Mouse (Mus musculus) forebrain, embryonic 16.5 days (tissue): ENCODE results near the gene Prss35. TPM values are rescaled to one million over a fixed set of nuclear protein-coding genes. Genes with fewer than 3 reads are reported as not detected.

Experiments used
- ATAC-seq: fragments of 200-750 bp; cut with Nextera tagmentation; 2 replicates; pipeline ENCODE4 v1.8.0; 2017; ENCODE audit warnings: mild to moderate bottlenecking, moderate library complexity
- H3K27ac ChIP-seq: fragments of 300-500 bp; sonication (generic); 2 replicates; pipeline ENCODE4 v1.5.1; 2014; ENCODE audit warnings: low read length, control low read depth
- H3K27me3 ChIP-seq: fragments of 300-500 bp; sonication (generic); replicated peaks from 2 replicates; pipeline ENCODE4 v1.6.1; 2014; ENCODE audit warnings: low read length; ENCODE audit not compliant: control insufficient read depth, insufficient read depth
- H3K36me3 ChIP-seq: fragments of 300-500 bp; sonication (generic); 2 replicates; pipeline ENCODE4 v1.6.1; 2014; ENCODE audit not compliant: control insufficient read depth, insufficient read depth
- H3K4me1 ChIP-seq: fragments of 300-500 bp; sonication (generic); replicated peaks from 2 replicates; pipeline ENCODE4 v1.6.1; 2014; ENCODE audit warnings: low read length; ENCODE audit not compliant: control insufficient read depth, insufficient read depth
- H3K4me2 ChIP-seq: fragments of 300-500 bp; sonication (generic); 2 replicates; pipeline ENCODE4 v1.6.1; 2014; ENCODE audit warnings: mild to moderate bottlenecking, low read length, control low read depth
- H3K4me3 ChIP-seq: fragments of 300-500 bp; sonication (generic); replicated peaks from 2 replicates; pipeline ENCODE4 v1.5.1; 2014; ENCODE audit warnings: mild to moderate bottlenecking, low read length, control low read depth
- H3K9ac ChIP-seq: fragments of 300-500 bp; sonication (generic); replicated peaks from 2 replicates; pipeline ENCODE4 v1.6.1; 2014; ENCODE audit warnings: low read depth, low read length, control low read depth
- H3K9me3 ChIP-seq: fragments of 300-500 bp; sonication (generic); 2 replicates; pipeline ENCODE4 v1.6.1; 2016; ENCODE audit warnings: low read length; ENCODE audit not compliant: control insufficient read depth
- WGBS: fragments of 180-500 bp; shearing (Covaris S2); extraction: QIAGEN DNeasy Blood & Tissue Kit; methylation state at CpG from one replicate; pipeline ENCODE4 v1.1.7; 2014; 5-methylcytosine and 5-hydroxymethylcytosine counted together
- polyA plus RNA-seq: library from polyadenylated mRNA; unstranded; fragments of >200 nt; fragmentation: Nextera tagmentation; extraction: Ambion mirVana; gene quantifications from 2 replicates; pipeline ENCODE4 v1.2.1, GENCODE M21; 2015

Prss35 gene
- polyA plus RNA-seq, 1 experiment from 2014 or later = 0.90 TPM

DNA sequence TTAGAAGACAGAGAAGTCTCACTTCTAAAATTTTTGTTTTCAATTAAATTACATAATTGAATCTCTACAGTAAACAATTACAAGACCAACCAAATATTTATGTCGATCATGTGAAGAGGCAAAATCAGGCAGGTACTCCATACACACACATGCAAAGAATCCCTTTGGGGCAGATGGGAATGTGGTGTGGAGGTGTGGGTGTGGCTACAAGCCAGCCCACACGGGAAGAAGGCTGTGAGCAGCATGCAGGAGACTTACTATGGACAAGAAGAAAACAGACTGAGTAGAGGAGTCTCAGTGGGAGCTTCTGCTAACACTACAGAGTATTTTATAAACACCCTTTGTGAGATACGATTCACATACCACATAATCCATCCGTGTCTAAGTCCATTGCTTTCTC lies 34.8 kb downstream of the Prss35 start:
- 72% methylated on average over 4 of the region's 4 CpGs for WGBS
- no peaks in the 10 kb centered on the region for H3K27me3 ChIP-seq
- H3K9ac ChIP-seq = no peak overlapping the region
- no peak for ATAC-seq
- H3K4me1 ChIP-seq = peaks cover 2% of the 10 kb centered on the region; the same call in 1 of the 2 replicates
- H3K4me2 ChIP-seq = no peak overlapping the region
- no peaks in the 10 kb centered on the region for H3K9me3 ChIP-seq
- H3K4me3 ChIP-seq = no peak overlapping the region
- peaks cover 11% of the 10 kb centered on the region for H3K36me3 ChIP-seq
- no peak overlapping the region for H3K27ac ChIP-seq

- Histone ChIP-seq H3K27ac (no peak overlapping the region), H3K4me2 (no peak overlapping the region), H3K9me3 (no peaks in the 10 kb centered on the region), H3K36me3 (peaks cover 7% of the 10 kb centered on the region), H3K4me1 (peaks cover 2% of the 10 kb centered on the region; the same call in 1 of the 2 replicates), H3K4me3 (no peak overlapping the region), H3K9ac (no peak overlapping the region), H3K27me3 (no peaks in the 10 kb centered on the region)
- ATAC-seq = no peak
- WGBS = 88% methylated on average over 4 of the region's 4 CpGs
Measured at GRCm38 (mm10) chr9:86781426-86781825, 38.0 kb downstream of the Prss35 start.

- H3K9me3 ChIP-seq = no peaks in the 10 kb centered on the region
- H3K9ac ChIP-seq = no peak overlapping the region
- H3K4me2 ChIP-seq = no peak overlapping the region
- no peaks in the 10 kb centered on the region for H3K27me3 ChIP-seq
- H3K36me3 ChIP-seq = peaks cover 7% of the 10 kb centered on the region
- no peak for ATAC-seq
- H3K27ac ChIP-seq = no peak overlapping the region
- 90% methylated on average over 2 of the region's 2 CpGs for WGBS
- H3K4me1 ChIP-seq = no peaks in the 10 kb centered on the region
- H3K4me3 ChIP-seq = no peak overlapping the region
Measured at GRCm38 (mm10) chr9:86782836-86783235, 39.4 kb downstream of the Prss35 start.

DNA sequence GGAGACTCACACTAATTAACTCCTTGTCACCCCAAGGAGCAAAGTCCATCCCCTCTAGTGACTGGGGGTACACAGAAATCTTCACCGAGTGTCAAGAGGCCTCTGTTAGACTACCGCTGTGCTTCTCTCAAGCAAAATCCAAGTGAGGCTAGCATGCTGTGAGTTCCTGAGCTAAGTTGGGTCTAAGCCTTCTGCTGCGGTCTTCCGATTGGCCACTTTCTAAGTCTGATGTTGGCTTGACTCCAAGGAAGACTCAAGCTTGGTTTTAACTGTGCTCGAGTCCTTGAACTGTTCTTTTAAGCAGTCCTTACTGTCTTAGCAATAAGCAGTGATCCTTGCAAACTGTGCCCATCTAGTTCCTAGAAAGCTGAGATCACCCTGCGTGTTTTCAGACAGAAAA lies 45.7 kb downstream of the Prss35 start:
- H3K4me2 ChIP-seq = no peak overlapping the region
- H3K4me3 ChIP-seq = no peak overlapping the region
- H3K36me3 ChIP-seq = no peaks in the 10 kb centered on the region
- H3K27ac ChIP-seq = no peak overlapping the region
- H3K27me3 ChIP-seq = no peaks in the 10 kb centered on the region
- H3K4me1 ChIP-seq = no peaks in the 10 kb centered on the region
- H3K9ac ChIP-seq = no peak overlapping the region
- 72% methylated on average over 6 of the region's 6 CpGs for WGBS
- no peak for ATAC-seq
- no peaks in the 10 kb centered on the region for H3K9me3 ChIP-seq

DNA sequence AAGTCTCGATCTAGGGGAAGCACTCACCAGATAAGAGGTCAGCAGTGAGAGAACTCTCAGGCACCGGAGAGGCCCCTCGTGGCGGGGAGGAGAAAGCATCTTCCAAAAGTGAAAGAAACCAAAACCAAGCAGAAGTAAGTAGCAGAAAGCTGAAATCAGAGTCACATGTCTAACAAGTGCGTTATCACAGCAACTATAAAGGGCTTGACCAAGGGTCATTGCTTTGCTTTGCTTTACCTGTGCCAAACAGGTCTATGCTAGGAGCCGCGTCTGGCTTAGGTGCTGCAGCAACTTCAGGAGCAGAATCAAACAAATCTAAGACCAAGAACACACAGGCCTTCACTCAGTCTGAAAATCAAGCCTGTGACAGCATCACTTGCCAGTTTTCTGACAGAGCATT lies 48.5 kb downstream of the Prss35 start:
- Histone ChIP-seq H3K4me1 (no peaks in the 10 kb centered on the region), H3K9ac (no peak overlapping the region), H3K4me3 (no peak overlapping the region), H3K36me3 (0 out of 2 replicates have a peak, but pooled peaks cover 2% of the 10 kb centered on the region), H3K27ac (no peak overlapping the region), H3K4me2 (no peak overlapping the region), H3K27me3 (no peaks in the 10 kb centered on the region), H3K9me3 (no peaks in the 10 kb centered on the region)
- WGBS = 95% methylated on average over 7 of the region's 7 CpGs
- ATAC-seq = no peak

DNA sequence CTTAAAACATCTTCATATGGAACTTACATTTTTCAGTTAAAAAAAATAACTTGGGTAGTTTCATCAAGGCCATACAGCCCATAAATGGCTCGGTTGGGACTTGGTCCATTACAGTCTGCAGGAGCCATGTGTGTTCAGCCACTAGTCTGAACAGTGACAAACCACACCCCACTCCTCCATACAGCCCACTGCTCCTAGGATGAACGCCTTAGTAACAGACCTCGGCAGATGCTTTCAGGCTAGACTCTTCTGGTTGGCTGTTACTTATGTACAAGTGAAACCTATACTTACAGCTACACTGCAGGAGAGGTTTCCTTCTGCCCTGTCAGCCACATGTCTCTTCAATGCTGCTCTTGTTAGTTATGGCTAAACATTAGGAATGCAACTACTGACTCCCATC lies 51.8 kb downstream of the Prss35 start:
- Histone ChIP-seq H3K4me2 (no peak overlapping the region), H3K9me3 (no peaks in the 10 kb centered on the region), H3K4me3 (no peak overlapping the region), H3K9ac (no peak overlapping the region), H3K27ac (no peak overlapping the region), H3K4me1 (no peaks in the 10 kb centered on the region), H3K36me3 (0 out of 2 replicates have a peak, but pooled peaks cover 5% of the 10 kb centered on the region), H3K27me3 (no peaks in the 10 kb centered on the region)
- WGBS = 79% methylated on average over 3 of the region's 3 CpGs
- ATAC-seq = no peak

- WGBS = 92% methylated on average over 4 of the region's 4 CpGs
- H3K27ac ChIP-seq = no peak overlapping the region
- no peaks in the 10 kb centered on the region for H3K4me1 ChIP-seq
- H3K9ac ChIP-seq = no peak overlapping the region
- H3K9me3 ChIP-seq = no peaks in the 10 kb centered on the region
- H3K4me3 ChIP-seq = no peak overlapping the region
- H3K36me3 ChIP-seq = peaks cover 7% of the 10 kb centered on the region; the same call in 1 of the 2 replicates
- no peak overlapping the region for H3K4me2 ChIP-seq
- no peak for ATAC-seq
- no peaks in the 10 kb centered on the region for H3K27me3 ChIP-seq
Measured at GRCm38 (mm10) chr9:86797553-86797952, 54.1 kb downstream of the Prss35 start.

GRCm38 (mm10) chr9:86798129-86798528 lies 54.7 kb downstream of the Prss35 start:
- no peak overlapping the region for H3K27ac ChIP-seq
- H3K9ac ChIP-seq = no peak overlapping the region
- H3K4me2 ChIP-seq = no peak overlapping the region
- 92% methylated on average over 5 of the region's 5 CpGs for WGBS
- no peaks in the 10 kb centered on the region for H3K27me3 ChIP-seq
- no peak overlapping the region for H3K4me3 ChIP-seq
- H3K9me3 ChIP-seq = no peaks in the 10 kb centered on the region
- no peaks in the 10 kb centered on the region for H3K4me1 ChIP-seq
- peaks cover 7% of the 10 kb centered on the region; the same call in 1 of the 2 replicates for H3K36me3 ChIP-seq
- ATAC-seq = no peak

- 55% methylated on average over 7 of the region's 7 CpGs for WGBS
- ATAC-seq = no peak
- no peak overlapping the region for H3K27ac ChIP-seq
- no peak overlapping the region for H3K4me2 ChIP-seq
- H3K27me3 ChIP-seq = no peaks in the 10 kb centered on the region
- no peak overlapping the region for H3K9ac ChIP-seq
- no peaks in the 10 kb centered on the region for H3K4me1 ChIP-seq
- no peak overlapping the region for H3K4me3 ChIP-seq
- H3K36me3 ChIP-seq = peaks cover 7% of the 10 kb centered on the region; the same call in 1 of the 2 replicates
- H3K9me3 ChIP-seq = no peaks in the 10 kb centered on the region
Measured at GRCm38 (mm10) chr9:86798686-86799085, 55.2 kb downstream of the Prss35 start.

GRCm38 (mm10) chr9:86799099-86799498 lies 55.6 kb downstream of the Prss35 start:
- ATAC-seq = no peak
- Histone ChIP-seq H3K9ac (no peak overlapping the region), H3K4me2 (no peak overlapping the region), H3K9me3 (no peaks in the 10 kb centered on the region), H3K36me3 (peaks cover 7% of the 10 kb centered on the region; the same call in 1 of the 2 replicates), H3K27me3 (no peaks in the 10 kb centered on the region), H3K27ac (no peak overlapping the region), H3K4me3 (no peak overlapping the region), H3K4me1 (no peaks in the 10 kb centered on the region)
- WGBS = 75% methylated on average over 7 of the region's 7 CpGs
